Mouse (Mus musculus): ENCODE results near the gene Dgkz. TPM values are rescaled to one million over a fixed set of nuclear protein-coding genes. Genes with fewer than 3 reads are reported as not detected.

Gene Dgkz
- total RNA-seq, 1 experiment: 47.0 TPM

- in situ Hi-C loops (cut with MboI; ENCODE audit: low sequenced_read_pairs in 2 of 2, unreplicated experiment in 2 of 2): loop anchor here in 1 of 2 experiments (25.0 kb wide), 1 partner anchor 351 kb away; no protein-coding TSS in a partner anchor
- TF ChIP-seq MAFK (IDR thresholded peaks at IDR 0.05; ENCODE audit: insufficient read depth, low read depth, low read length): no peak
- TF ChIP-seq ZC3H11A (IDR thresholded peaks at IDR 0.05; ENCODE audit: borderline replicate concordance, low read depth, low read length): no peak
- TF ChIP-seq CHD2 (IDR thresholded peaks at IDR 0.05; ENCODE audit: low read depth, low read length): no peak
- TF ChIP-seq ZNF384 (IDR thresholded peaks at IDR 0.05; ENCODE audit: low read depth, low read length): no peak
- no peak for TF ChIP-seq HCFC1 (IDR thresholded peaks at IDR 0.05; ENCODE audit: borderline replicate concordance, insufficient read depth, low read length)
- Histone ChIP-seq H3K9me3 (ENCODE audit: control insufficient read depth, insufficient read depth, low read depth, low read length) (no peaks in the 10 kb centered on the region), H3K4me3 (ENCODE audit: insufficient read depth in 1 of 2, low read depth in 1 of 2, low read length in 2 of 2, poor library complexity in 1 of 2, severe bottlenecking in 1 of 2) (no peak overlapping the region), H3K9ac (ENCODE audit: insufficient read depth, low read depth, low read length, poor library complexity, severe bottlenecking) (no peak overlapping the region), H3K27ac (ENCODE audit: insufficient read depth, low read depth, low read length, poor library complexity, severe bottlenecking) (no peak overlapping the region), H3K36me3 (ENCODE audit: control insufficient read depth, insufficient read depth, low read length, poor library complexity, severe bottlenecking) (peaks cover 8% of the 10 kb centered on the region; the same call in 1 of the 2 replicates), H3K4me1 (ENCODE audit: control insufficient read depth in 2 of 2, insufficient read depth in 2 of 2, low read length in 2 of 2, poor library complexity in 1 of 2) (peaks cover 3 to 15% of the 10 kb centered on the region in 2 experiments; a peak in 3 of 4 replicates)
- DNase-seq (ENCODE audit: low read depth, low spot score): no peak
These were observed 10.4 kb upstream of the Dgkz start for GRCm38 (mm10) chr2:91986071-91986470.

- in situ Hi-C loops (cut with MboI; ENCODE audit: low sequenced_read_pairs in 2 of 2, unreplicated experiment in 2 of 2): loop anchor here in 1 of 2 experiments (25.0 kb wide), 1 partner anchor 352 kb away; no protein-coding TSS in a partner anchor
- no peak overlapping the region; the same call in 1 of the 2 replicates for H3K9ac ChIP-seq (ENCODE audit: insufficient read depth, low read depth, low read length, poor library complexity, severe bottlenecking)
- no peak overlapping the region for H3K27ac ChIP-seq (ENCODE audit: insufficient read depth, low read depth, low read length, poor library complexity, severe bottlenecking)
- H3K36me3 ChIP-seq (ENCODE audit: control insufficient read depth, insufficient read depth, low read length, poor library complexity, severe bottlenecking): peaks cover 8% of the 10 kb centered on the region; the same call in 1 of the 2 replicates
- TF ChIP-seq CHD2 (IDR thresholded peaks at IDR 0.05; ENCODE audit: low read depth, low read length): no peak
- TF ChIP-seq ZC3H11A (IDR thresholded peaks at IDR 0.05; ENCODE audit: borderline replicate concordance, low read depth, low read length): no peak
- no peak for DNase-seq (ENCODE audit: low read depth, low spot score)
- H3K9me3 ChIP-seq (ENCODE audit: control insufficient read depth, insufficient read depth, low read depth, low read length): no peaks in the 10 kb centered on the region
- H3K4me3 ChIP-seq (ENCODE audit: insufficient read depth in 1 of 2, low read depth in 1 of 2, low read length in 2 of 2, poor library complexity in 1 of 2, severe bottlenecking in 1 of 2): no peak overlapping the region
- peaks cover 4 to 17% of the 10 kb centered on the region in 2 experiments; a peak in 3 of 4 replicates for H3K4me1 ChIP-seq (ENCODE audit: control insufficient read depth in 2 of 2, insufficient read depth in 2 of 2, low read length in 2 of 2, poor library complexity in 1 of 2)
These were observed 9.4 kb upstream of the Dgkz start for GRCm38 (mm10) chr2:91984906-91985525.

- H3K9me3 ChIP-seq (ENCODE audit: control insufficient read depth, insufficient read depth, low read depth, low read length): no peaks in the 10 kb centered on the region
- peak overlapping the region; percentile 12 to 27; a peak in 3 of 4 replicates for H3K4me3 ChIP-seq (ENCODE audit: insufficient read depth in 1 of 2, low read depth in 1 of 2, low read length in 2 of 2, poor library complexity in 1 of 2, severe bottlenecking in 1 of 2)
- DNase-seq (ENCODE audit: low read depth, low spot score): peak; percentile 75
- in situ Hi-C loops (cut with MboI; ENCODE audit: low sequenced_read_pairs in 2 of 2, unreplicated experiment in 2 of 2): loop anchor here in 1 of 2 experiments (25.0 kb wide), 1 partner anchor 353 kb away; no protein-coding TSS in a partner anchor
- H3K4me1 ChIP-seq (ENCODE audit: control insufficient read depth in 2 of 2, insufficient read depth in 2 of 2, low read length in 2 of 2, poor library complexity in 1 of 2): peaks cover 4 to 20% of the 10 kb centered on the region in 2 experiments; a peak in 3 of 4 replicates
- H3K27ac ChIP-seq (ENCODE audit: insufficient read depth, low read depth, low read length, poor library complexity, severe bottlenecking): no peak overlapping the region
- H3K36me3 ChIP-seq (ENCODE audit: control insufficient read depth, insufficient read depth, low read length, poor library complexity, severe bottlenecking): peaks cover 8% of the 10 kb centered on the region; the same call in 1 of the 2 replicates
- TF ChIP-seq CHD2 (IDR thresholded peaks at IDR 0.05; ENCODE audit: low read depth, low read length): no peak
- no peak for TF ChIP-seq HCFC1 (IDR thresholded peaks at IDR 0.05; ENCODE audit: borderline replicate concordance, insufficient read depth, low read length)
- no peak for TF ChIP-seq ZC3H11A (IDR thresholded peaks at IDR 0.05; ENCODE audit: borderline replicate concordance, low read depth, low read length)
- no peak for TF ChIP-seq ZNF384 (IDR thresholded peaks at IDR 0.05; ENCODE audit: low read depth, low read length)
- no peak for TF ChIP-seq MAFK (IDR thresholded peaks at IDR 0.05; ENCODE audit: insufficient read depth, low read depth, low read length)
- no peak overlapping the region for H3K9ac ChIP-seq (ENCODE audit: insufficient read depth, low read depth, low read length, poor library complexity, severe bottlenecking)
These were observed 8.8 kb upstream of the Dgkz start for GRCm38 (mm10) chr2:91984439-91984838.

GRCm38 (mm10) chr2:91980830-91981229 lies 5.2 kb upstream of the Dgkz start:
- Histone ChIP-seq H3K9ac (ENCODE audit: insufficient read depth, low read depth, low read length, poor library complexity, severe bottlenecking) (no peak overlapping the region), H3K4me1 (ENCODE audit: control insufficient read depth in 2 of 2, insufficient read depth in 2 of 2, low read length in 2 of 2, poor library complexity in 1 of 2) (peaks cover 5 to 26% of the 10 kb centered on the region in 2 experiments; a peak in 3 of 4 replicates), H3K9me3 (ENCODE audit: control insufficient read depth, insufficient read depth, low read depth, low read length) (no peaks in the 10 kb centered on the region), H3K4me3 (ENCODE audit: insufficient read depth in 1 of 2, low read depth in 1 of 2, low read length in 2 of 2, poor library complexity in 1 of 2, severe bottlenecking in 1 of 2) (no peak overlapping the region), H3K27ac (ENCODE audit: insufficient read depth, low read depth, low read length, poor library complexity, severe bottlenecking) (peak overlapping the region; percentile 20; the same call in 1 of the 2 replicates), H3K36me3 (ENCODE audit: control insufficient read depth, insufficient read depth, low read length, poor library complexity, severe bottlenecking) (peaks cover 8% of the 10 kb centered on the region; the same call in 1 of the 2 replicates)
- DNase-seq (ENCODE audit: low read depth, low spot score): no peak
- TF ChIP-seq MAFK (IDR thresholded peaks at IDR 0.05; ENCODE audit: insufficient read depth, low read depth, low read length) (no peak), ZC3H11A (IDR thresholded peaks at IDR 0.05; ENCODE audit: borderline replicate concordance, low read depth, low read length) (no peak), CHD2 (IDR thresholded peaks at IDR 0.05; ENCODE audit: low read depth, low read length) (no peak), ZNF384 (IDR thresholded peaks at IDR 0.05; ENCODE audit: low read depth, low read length) (no peak), HCFC1 (IDR thresholded peaks at IDR 0.05; ENCODE audit: borderline replicate concordance, insufficient read depth, low read length) (no peak)
- in situ Hi-C loops (cut with MboI; ENCODE audit: low sequenced_read_pairs in 2 of 2, unreplicated experiment in 2 of 2): loop anchor here in 1 of 2 experiments (25.0 kb wide), 1 partner anchor 356 kb away; no protein-coding TSS in a partner anchor

All from ES-E14 (cell line).